Mouse (Mus musculus) hindbrain, postnatal 0 days (tissue): ENCODE data around the gene Dennd2c. TPM values are rescaled to one million over a fixed set of nuclear protein-coding genes. Genes with fewer than 3 reads are reported as not detected.

ENCODE experiments used
- ATAC-seq: fragments of 200-750 bp; cut with Nextera tagmentation; 2 replicates; pipeline ENCODE4 v1.8.0; 2017; ENCODE audit warnings: mild to moderate bottlenecking, moderate TSS enrichment, moderate library complexity
- DNase-seq: peaks from one replicate; pipeline ENCODE4 v3.0.0-alpha.2; 2015; ENCODE audit warnings: low spot score
- H3K27ac ChIP-seq: fragments of 300-500 bp; sonication (generic); 2 replicates; pipeline ENCODE4 v1.5.1; 2014; ENCODE audit warnings: mild to moderate bottlenecking
- H3K27me3 ChIP-seq: fragments of 300-500 bp; sonication (generic); 2 replicates; pipeline ENCODE4 v1.6.1; 2014; ENCODE audit warnings: low read length, mixed read lengths; ENCODE audit not compliant: insufficient read depth
- H3K36me3 ChIP-seq: fragments of 300-500 bp; sonication (generic); 2 replicates; pipeline ENCODE4 v1.6.1; 2014; ENCODE audit warnings: low read length, mixed read lengths; ENCODE audit not compliant: insufficient read depth
- H3K4me1 ChIP-seq: fragments of 300-500 bp; sonication (generic); 2 replicates; pipeline ENCODE4 v1.6.1; 2014; ENCODE audit warnings: antibody characterized with exemption, low read length, mixed read lengths; ENCODE audit not compliant: insufficient read depth
- H3K4me2 ChIP-seq: fragments of 300-500 bp; sonication (generic); 2 replicates; pipeline ENCODE4 v1.6.1; 2014; ENCODE audit warnings: low read depth, mild to moderate bottlenecking, low read length, moderate library complexity, mixed read lengths
- H3K4me3 ChIP-seq: fragments of 300-500 bp; sonication (generic); 2 replicates; pipeline ENCODE4 v1.5.1; 2014; ENCODE audit warnings: low read length
- H3K9ac ChIP-seq: fragments of 300-500 bp; sonication (generic); replicated peaks from 2 replicates; pipeline ENCODE4 v1.6.1; 2014; ENCODE audit warnings: mild to moderate bottlenecking, low read length, moderate library complexity, mixed read lengths
- H3K9me3 ChIP-seq: fragments of 300-500 bp; sonication (generic); 2 replicates; pipeline ENCODE4 v1.6.1; 2016; ENCODE audit warnings: low read length, mixed read lengths
- CTCF ChIP-seq: IDR thresholded peaks from 2 replicates; pipeline ENCODE4 v1.5.1; 2016; ENCODE audit warnings: antibody characterized with exemption, control low read depth, low read depth
- WGBS: fragments of 180-500 bp; shearing (Covaris S2); extraction: QIAGEN DNeasy Blood & Tissue Kit; methylation state at CpG from one replicate; pipeline ENCODE4 v1.1.7; 2014; 5-methylcytosine and 5-hydroxymethylcytosine counted together
- polyA plus RNA-seq: library from polyadenylated mRNA; unstranded; fragments of >200 nt; fragmentation: Nextera tagmentation; extraction: Ambion mirVana; gene quantifications from 2 replicates; pipeline ENCODE4 v1.2.1, GENCODE M21; 2015
- total RNA-seq: library from RNA; depleted of rRNA; stranded (reverse); fragments of >200 nt; gene quantifications from 2 replicates; pipeline ENCODE4 v1.2.3, GENCODE M21; 2014

Dennd2c gene
- total and polyA plus RNA-seq, 2 experiments from 2014 or later: 0.79 to 0.94 TPM

GRCm38 (mm10) chr3:103073771-103074170 is 28.6 kb upstream of the Dennd2c start, which contains the start of gene Ampd1:
Gene Ampd1, plus strand, starts transcription at chr3:103074014.
- no peak for DNase-seq
- Histone ChIP-seq H3K4me1 (no peaks in the 10 kb centered on the region), H3K9me3 (no peaks in the 10 kb centered on the region), H3K36me3 (peaks cover 6% of the 10 kb centered on the region), H3K4me2 (no peak within 1 kb of the TSS), H3K27ac (no peak within 1 kb of the TSS), H3K27me3 (no peaks in the 10 kb centered on the region), H3K4me3 (no peak within 1 kb of the TSS), H3K9ac (no peak within 1 kb of the TSS)
- no peak for ATAC-seq
- TF ChIP-seq CTCF: no peak
- 74% methylated on average over 5 of the region's 5 CpGs for WGBS

- no peak overlapping the region for H3K4me2 ChIP-seq
- no peak for TF ChIP-seq CTCF
- no peak for DNase-seq
- no peaks in the 10 kb centered on the region for H3K36me3 ChIP-seq
- H3K4me3 ChIP-seq: no peak overlapping the region
- H3K4me1 ChIP-seq: no peaks in the 10 kb centered on the region
- WGBS: 86% methylated on average over 9 of the region's 9 CpGs
- H3K27ac ChIP-seq: no peak overlapping the region
- ATAC-seq: no peak
- H3K9ac ChIP-seq: no peak overlapping the region
- no peaks in the 10 kb centered on the region for H3K27me3 ChIP-seq
- H3K9me3 ChIP-seq: no peaks in the 10 kb centered on the region
Observed at GRCm38 (mm10) chr3:103075871-103076270, 26.5 kb upstream of the Dennd2c start.

- WGBS: 93% methylated on average over 9 of the region's 9 CpGs
- Histone ChIP-seq H3K9me3 (no peaks in the 10 kb centered on the region), H3K4me2 (no peak overlapping the region), H3K4me1 (no peaks in the 10 kb centered on the region), H3K36me3 (no peaks in the 10 kb centered on the region), H3K27me3 (no peaks in the 10 kb centered on the region), H3K27ac (no peak overlapping the region), H3K9ac (no peak overlapping the region), H3K4me3 (no peak overlapping the region)
- TF ChIP-seq CTCF: no peak
- no peak for ATAC-seq
- DNase-seq: no peak
Observed at GRCm38 (mm10) chr3:103076476-103076875, 25.9 kb upstream of the Dennd2c start.

GRCm38 (mm10) chr3:103079301-103079700 is 23.1 kb upstream of the Dennd2c start:
- ATAC-seq (no peak), DNase-seq (no peak)
- Histone ChIP-seq H3K9ac (no peak overlapping the region), H3K9me3 (no peaks in the 10 kb centered on the region), H3K4me3 (no peak overlapping the region), H3K27ac (no peak overlapping the region), H3K4me1 (no peaks in the 10 kb centered on the region), H3K4me2 (no peak overlapping the region), H3K27me3 (no peaks in the 10 kb centered on the region), H3K36me3 (no peaks in the 10 kb centered on the region)
- TF ChIP-seq CTCF: no peak
- WGBS: 76% methylated on average over 9 of the region's 9 CpGs

- no peak overlapping the region for H3K4me3 ChIP-seq
- H3K9ac ChIP-seq: no peak overlapping the region
- TF ChIP-seq CTCF: no peak
- no peaks in the 10 kb centered on the region for H3K36me3 ChIP-seq
- no peak for DNase-seq
- no peak overlapping the region for H3K27ac ChIP-seq
- no peak overlapping the region for H3K4me2 ChIP-seq
- 44% methylated on average over 11 of the region's 11 CpGs for WGBS
- no peaks in the 10 kb centered on the region for H3K27me3 ChIP-seq
- ATAC-seq: no peak
- no peaks in the 10 kb centered on the region for H3K4me1 ChIP-seq
- H3K9me3 ChIP-seq: no peaks in the 10 kb centered on the region
Observed at GRCm38 (mm10) chr3:103081051-103081450, 21.4 kb upstream of the Dennd2c start.

- Histone ChIP-seq H3K9me3 (no peaks in the 10 kb centered on the region), H3K4me1 (no peaks in the 10 kb centered on the region), H3K4me2 (no peak overlapping the region), H3K4me3 (no peak overlapping the region), H3K9ac (no peak overlapping the region), H3K27me3 (no peaks in the 10 kb centered on the region), H3K27ac (no peak overlapping the region), H3K36me3 (no peaks in the 10 kb centered on the region)
- TF ChIP-seq CTCF: no peak
- WGBS: 78% methylated on average over 17 of the region's 17 CpGs
- no peak for DNase-seq
- ATAC-seq: no peak
Observed at GRCm38 (mm10) chr3:103081861-103082453, 20.4 kb upstream of the Dennd2c start.

- no peak overlapping the region for H3K4me3 ChIP-seq
- WGBS: 80% methylated on average over 5 of the region's 5 CpGs
- H3K36me3 ChIP-seq: no peaks in the 10 kb centered on the region
- H3K9me3 ChIP-seq: no peaks in the 10 kb centered on the region
- no peaks in the 10 kb centered on the region for H3K27me3 ChIP-seq
- ATAC-seq: no peak
- no peak overlapping the region for H3K27ac ChIP-seq
- H3K4me1 ChIP-seq: no peaks in the 10 kb centered on the region
- no peak for DNase-seq
- H3K9ac ChIP-seq: no peak overlapping the region
- TF ChIP-seq CTCF: no peak
- H3K4me2 ChIP-seq: no peak overlapping the region
Observed at GRCm38 (mm10) chr3:103082761-103083160, 19.6 kb upstream of the Dennd2c start.
